Mouse (Mus musculus) limb, embryonic 14.5 days (tissue): ENCODE data around the gene Bpnt1. TPM values are rescaled to one million over a fixed set of nuclear protein-coding genes. Genes with fewer than 3 reads are reported as not detected.

Experiments
- ATAC-seq: fragments of 200-750 bp; cut with Nextera tagmentation; 2 replicates; pipeline ENCODE4 v1.8.0; 2017; ENCODE audit warnings: low read depth, moderate number of reproducible peaks, moderate TSS enrichment; ENCODE audit not compliant: low FRiP score
- DNase-seq: peaks from one replicate; pipeline ENCODE4 v3.0.0-alpha.2; 2015; ENCODE audit warnings: low spot score
- H3K27ac ChIP-seq: fragments of 300-500 bp; sonication (generic); replicated peaks from 2 replicates; pipeline ENCODE4 v1.5.1; 2014; ENCODE audit warnings: low read depth, mild to moderate bottlenecking, low read length, moderate library complexity, mixed read lengths
- H3K27me3 ChIP-seq: fragments of 300-500 bp; sonication (generic); 2 replicates; pipeline ENCODE4 v1.6.1; 2014; ENCODE audit warnings: low read length, mixed read lengths; ENCODE audit not compliant: control insufficient read depth, insufficient read depth
- H3K36me3 ChIP-seq: fragments of 300-500 bp; sonication (generic); 2 replicates; pipeline ENCODE4 v1.6.1; 2014; ENCODE audit warnings: mild to moderate bottlenecking, low read length, moderate library complexity, mixed read lengths; ENCODE audit not compliant: control insufficient read depth, insufficient read depth
- H3K4me1 ChIP-seq: fragments of 300-500 bp; sonication (generic); 2 replicates; pipeline ENCODE4 v1.6.1; 2014; ENCODE audit warnings: antibody characterized with exemption, low read length, mixed read lengths; ENCODE audit not compliant: control insufficient read depth, insufficient read depth
- H3K4me2 ChIP-seq: fragments of 300-500 bp; sonication (generic); replicated peaks from 2 replicates; pipeline ENCODE4 v1.6.1; 2014; ENCODE audit warnings: low read depth, mild to moderate bottlenecking, low read length, moderate library complexity; ENCODE audit not compliant: severe bottlenecking
- H3K4me3 ChIP-seq: fragments of 300-500 bp; sonication (generic); replicated peaks from 2 replicates; pipeline ENCODE4 v1.5.1; 2014; ENCODE audit warnings: low read length
- H3K9ac ChIP-seq: fragments of 300-500 bp; sonication (generic); 2 replicates; pipeline ENCODE4 v1.6.1; 2014; ENCODE audit warnings: mild to moderate bottlenecking, low read depth, low read length, moderate library complexity; ENCODE audit not compliant: severe bottlenecking
- H3K9me3 ChIP-seq: fragments of 300-500 bp; sonication (generic); 2 replicates; pipeline ENCODE4 v1.6.1; 2016; ENCODE audit warnings: low read length; ENCODE audit not compliant: control insufficient read depth
- POLR2A ChIP-seq: fragments of 200-500 bp; IDR thresholded peaks from 2 replicates; pipeline ENCODE4 v1.8.0; 2012; ENCODE audit warnings: inconsistent platforms, mild to moderate bottlenecking, moderate library complexity, borderline replicate concordance; ENCODE audit not compliant: insufficient read depth, insufficient read length; ENCODE audit errors: extremely low read depth
- WGBS: fragments of 180-500 bp; shearing (Covaris S2); extraction: QIAGEN DNeasy Blood & Tissue Kit; methylation state at CpG from one replicate; pipeline ENCODE4 v1.1.7; 2014; 5-methylcytosine and 5-hydroxymethylcytosine counted together
- microRNA counts: library from miRNA; unstranded; fragments of <30 nt; microRNA quantifications from one replicate; lab custom pipeline; 2016
- microRNA-seq: library from miRNA; unstranded; fragments of <30 nt; microRNA quantifications from one replicate; pipeline ENCODE4, GENCODE M21; 2016
- polyA plus RNA-seq, 2 experiments: library from polyadenylated mRNA; depleted of rRNA in 1 of 2; stranded (reverse) in 1 of 2; unstranded in 1 of 2; fragments of >200 nt; fragmentation: Nextera tagmentation in 1 of 2; extraction: Ambion mirVana in 1 of 2; gene quantifications; 2 replicates each; pipeline versions ENCODE4 v1.2.1 to v1.2.3; 2012 to 2014

The Bpnt1 gene
- polyA plus RNA-seq, 2 experiments = 8.8 to 30.1 TPM

- ATAC-seq (no peak), DNase-seq (peak; percentile 63)
- H3K27ac ChIP-seq = no peak overlapping the region
- no peaks in the 10 kb centered on the region for H3K9me3 ChIP-seq
- H3K4me1 ChIP-seq = no peaks in the 10 kb centered on the region
- no peak overlapping the region for H3K4me2 ChIP-seq
- TF ChIP-seq POLR2A = no peak
- H3K27me3 ChIP-seq = no peaks in the 10 kb centered on the region
- H3K36me3 ChIP-seq = peaks cover 81% of the 10 kb centered on the region
- H3K4me3 ChIP-seq = no peak overlapping the region
- H3K9ac ChIP-seq = no peak overlapping the region
- 40% methylated on average over 2 of the region's 2 CpGs for WGBS
Measured at GRCm38 (mm10) chr1:185404021-185404420, 72.1 kb downstream of the Bpnt1 start.

GRCm38 (mm10) chr1:185405921-185406320 lies 74.0 kb downstream of the Bpnt1 start:
- Histone ChIP-seq H3K4me1 (no peaks in the 10 kb centered on the region), H3K27me3 (no peaks in the 10 kb centered on the region), H3K9ac (no peak overlapping the region), H3K4me3 (no peak overlapping the region), H3K27ac (no peak overlapping the region), H3K9me3 (no peaks in the 10 kb centered on the region), H3K36me3 (peaks cover 85% of the 10 kb centered on the region), H3K4me2 (no peak overlapping the region)
- no peak for DNase-seq
- 93% methylated on average over 10 of the region's 10 CpGs for WGBS
- TF ChIP-seq POLR2A = no peak
- ATAC-seq = no peak

MicroRNAs encoded within 50 kb of the gene (microRNA counts, 519-probe panel; counts per million panel counts)
- 2,254 counts per million, percentile 37 among the panel's probes with 10 or more counts for microRNA mmu-miR-194 (lab: Ali Mortazavi, UCI)

Small RNA genes lying within 50 kb of the gene (microRNA-seq; reads per million reads assigned to microRNA genes)
- gene Mir194-1 (not detected), gene Mir215 (0.69 reads per million)

Other genes with a start within 250 kb of the Bpnt1 start
- gene Rab3gap2, start 128.0 kb upstream of the Bpnt1 start, polyA plus RNA-seq (2012; rRNA removed) = 36.9 and 38.0 TPM in 2 replicates
- 24.9 and 26.3 TPM in 2 replicates for gene Rab3gap2, start 128.0 kb upstream of the Bpnt1 start, polyA plus RNA-seq (2014; fragmentation: Nextera tagmentation; extraction: Ambion mirVana)
- gene Iars2, start 2.8 kb upstream of the Bpnt1 start, polyA plus RNA-seq (2012; rRNA removed) = 23.6 and 26.7 TPM in 2 replicates
- gene Iars2, start 2.8 kb upstream of the Bpnt1 start, polyA plus RNA-seq (2014; fragmentation: Nextera tagmentation; extraction: Ambion mirVana) = 29.0 and 33.4 TPM in 2 replicates
- 36.1 and 50.4 TPM in 2 replicates for gene Eprs, start 30.9 kb downstream of the Bpnt1 start, polyA plus RNA-seq (2012; rRNA removed)
- gene Eprs, start 30.9 kb downstream of the Bpnt1 start, polyA plus RNA-seq (2014; fragmentation: Nextera tagmentation; extraction: Ambion mirVana) = 140 and 142 TPM in 2 replicates
- 0.70 and 0.74 TPM in 2 replicates for gene Slc30a10, start 122.7 kb downstream of the Bpnt1 start, polyA plus RNA-seq (2012; rRNA removed)
- gene Slc30a10, start 122.7 kb downstream of the Bpnt1 start, polyA plus RNA-seq (2014; fragmentation: Nextera tagmentation; extraction: Ambion mirVana) = 0.26 and 0.36 TPM in 2 replicates